Mouse (Mus musculus) intestine, embryonic 16.5 days (tissue): Measurements from ENCODE around the gene Tox2. TPM values are rescaled to one million over a fixed set of nuclear protein-coding genes. Genes with fewer than 3 reads are reported as not detected.
A peak's percentile ranks its signal among the peaks of the same experiment; 100 is the strongest.

Experiments
- ATAC-seq: fragments of 200-750 bp; cut with Nextera tagmentation; 2 replicates; pipeline ENCODE4 v1.8.0; 2017; ENCODE audit warnings: moderate TSS enrichment, moderate library complexity
- H3K27ac ChIP-seq: fragments of 300-500 bp; sonication (generic); 2 replicates; pipeline ENCODE4 v1.5.1; 2014; ENCODE audit warnings: mild to moderate bottlenecking, low read length
- H3K27me3 ChIP-seq: fragments of 300-500 bp; sonication (generic); replicated peaks from 2 replicates; pipeline ENCODE4 v1.6.1; 2014; ENCODE audit warnings: low read length, control low read depth, mixed read lengths; ENCODE audit not compliant: control insufficient read depth, insufficient read depth
- H3K36me3 ChIP-seq: fragments of 300-500 bp; sonication (generic); 2 replicates; pipeline ENCODE4 v1.6.1; 2014; ENCODE audit warnings: low read length, control low read depth; ENCODE audit not compliant: control insufficient read depth, insufficient read depth
- H3K4me1 ChIP-seq: fragments of 300-500 bp; sonication (generic); 2 replicates; pipeline ENCODE4 v1.6.1; 2014; ENCODE audit warnings: low read length, control low read depth, mixed read lengths; ENCODE audit not compliant: control insufficient read depth, insufficient read depth
- H3K4me2 ChIP-seq: fragments of 300-500 bp; sonication (generic); 2 replicates; pipeline ENCODE4 v1.6.1; 2014; ENCODE audit warnings: low read depth, low read length, control low read depth
- H3K4me3 ChIP-seq: fragments of 300-500 bp; sonication (generic); 2 replicates; pipeline ENCODE4 v1.5.1; 2014; ENCODE audit warnings: mild to moderate bottlenecking, low read length
- H3K9ac ChIP-seq: fragments of 300-500 bp; sonication (generic); 2 replicates; pipeline ENCODE4 v1.6.1; 2014; ENCODE audit warnings: low read depth, low read length
- H3K9me3 ChIP-seq: fragments of 300-500 bp; sonication (generic); 2 replicates; pipeline ENCODE4 v1.6.1; 2016; ENCODE audit warnings: low read length, control low read depth; ENCODE audit not compliant: control insufficient read depth
- WGBS: fragments of 180-500 bp; shearing (Covaris S2); extraction: QIAGEN DNeasy Blood & Tissue Kit; methylation state at CpG from one replicate; pipeline ENCODE4 v1.1.7; 2014; 5-methylcytosine and 5-hydroxymethylcytosine counted together
- polyA plus RNA-seq: library from polyadenylated mRNA; unstranded; fragments of >200 nt; fragmentation: Nextera tagmentation; extraction: Ambion mirVana; gene quantifications from 2 replicates; pipeline ENCODE4 v1.2.1, GENCODE M21; 2015

Tox2 gene
- polyA plus RNA-seq, 1 experiment from 2014 or later, result 5.7 TPM

- no peak overlapping the region for H3K4me3 ChIP-seq
- ATAC-seq, result no peak
- H3K27me3 ChIP-seq, result no peaks in the 10 kb centered on the region
- H3K9ac ChIP-seq, result no peak overlapping the region
- H3K4me2 ChIP-seq, result no peak overlapping the region
- WGBS, result 33% methylated on average over 5 of the region's 5 CpGs
- H3K36me3 ChIP-seq, result no peaks in the 10 kb centered on the region
- no peak overlapping the region for H3K27ac ChIP-seq
- H3K4me1 ChIP-seq, result 0 out of 2 replicates have a peak, but pooled peaks cover 2% of the 10 kb centered on the region
- H3K9me3 ChIP-seq, result no peaks in the 10 kb centered on the region
Measured at GRCm38 (mm10) chr2:163219447-163219846, 16.5 kb downstream of the Tox2 start.

- H3K9ac ChIP-seq, result no peak overlapping the region
- 92% methylated on average over 11 of the region's 11 CpGs for WGBS
- H3K4me1 ChIP-seq, result 0 out of 2 replicates have a peak, but pooled peaks cover 2% of the 10 kb centered on the region
- H3K36me3 ChIP-seq, result no peaks in the 10 kb centered on the region
- H3K4me3 ChIP-seq, result no peak overlapping the region
- no peak overlapping the region for H3K27ac ChIP-seq
- H3K27me3 ChIP-seq, result no peaks in the 10 kb centered on the region
- no peak for ATAC-seq
- H3K9me3 ChIP-seq, result no peaks in the 10 kb centered on the region
- H3K4me2 ChIP-seq, result no peak overlapping the region
Measured at GRCm38 (mm10) chr2:163220706-163221105, 17.8 kb downstream of the Tox2 start.

GRCm38 (mm10) chr2:163225302-163225701 lies 22.4 kb downstream of the Tox2 start:
- Histone ChIP-seq H3K4me2 (no peak overlapping the region), H3K4me3 (no peak overlapping the region), H3K4me1 (no peaks in the 10 kb centered on the region), H3K27ac (no peak overlapping the region), H3K9me3 (no peaks in the 10 kb centered on the region), H3K27me3 (no peaks in the 10 kb centered on the region), H3K36me3 (no peaks in the 10 kb centered on the region), H3K9ac (no peak overlapping the region)
- 76% methylated on average over 15 of the region's 15 CpGs for WGBS
- ATAC-seq, result no peak

- H3K4me2 ChIP-seq, result no peak overlapping the region
- H3K36me3 ChIP-seq, result no peaks in the 10 kb centered on the region
- no peak overlapping the region for H3K4me3 ChIP-seq
- H3K27me3 ChIP-seq, result no peaks in the 10 kb centered on the region
- no peak for ATAC-seq
- no peak overlapping the region for H3K27ac ChIP-seq
- no peaks in the 10 kb centered on the region for H3K9me3 ChIP-seq
- no peak overlapping the region for H3K9ac ChIP-seq
- 79% methylated on average over 9 of the region's 9 CpGs for WGBS
- H3K4me1 ChIP-seq, result no peaks in the 10 kb centered on the region
Measured at GRCm38 (mm10) chr2:163229050-163229449, 26.1 kb downstream of the Tox2 start.

- 49% methylated on average over 13 of the region's 13 CpGs for WGBS
- ATAC-seq, result no peak
Measured at GRCm38 (mm10) chr2:163231781-163232534, 29.0 kb downstream of the Tox2 start.

GRCm38 (mm10) chr2:163233666-163234065 lies 30.7 kb downstream of the Tox2 start:
- Histone ChIP-seq H3K4me2 (no peak overlapping the region), H3K36me3 (no peaks in the 10 kb centered on the region), H3K4me3 (no peak overlapping the region), H3K27ac (no peak overlapping the region), H3K4me1 (no peaks in the 10 kb centered on the region), H3K9ac (no peak overlapping the region), H3K9me3 (no peaks in the 10 kb centered on the region), H3K27me3 (no peaks in the 10 kb centered on the region)
- 49% methylated on average over 9 of the region's 9 CpGs for WGBS
- no peak for ATAC-seq

More at GRCm38 (mm10) chr2:163231781-163232534, 29.0 kb downstream of the Tox2 start:
- Histone ChIP-seq H3K4me1 (no peaks in the 10 kb centered on the region), H3K4me3 (no peak overlapping the region), H3K9ac (no peak overlapping the region), H3K27me3 (no peaks in the 10 kb centered on the region), H3K4me2 (no peak overlapping the region), H3K27ac (no peak overlapping the region), H3K36me3 (no peaks in the 10 kb centered on the region), H3K9me3 (no peaks in the 10 kb centered on the region)

- H3K4me2 ChIP-seq, result no peak overlapping the region
- H3K4me1 ChIP-seq, result no peaks in the 10 kb centered on the region
- H3K36me3 ChIP-seq, result no peaks in the 10 kb centered on the region
- H3K9ac ChIP-seq, result no peak overlapping the region
- H3K9me3 ChIP-seq, result no peaks in the 10 kb centered on the region
- 58% methylated on average over 7 of the region's 7 CpGs for WGBS
- H3K4me3 ChIP-seq, result no peak overlapping the region
- ATAC-seq, result no peak
- no peak overlapping the region for H3K27ac ChIP-seq
- no peaks in the 10 kb centered on the region for H3K27me3 ChIP-seq
Measured at GRCm38 (mm10) chr2:163236057-163236456, 33.1 kb downstream of the Tox2 start.

DNA sequence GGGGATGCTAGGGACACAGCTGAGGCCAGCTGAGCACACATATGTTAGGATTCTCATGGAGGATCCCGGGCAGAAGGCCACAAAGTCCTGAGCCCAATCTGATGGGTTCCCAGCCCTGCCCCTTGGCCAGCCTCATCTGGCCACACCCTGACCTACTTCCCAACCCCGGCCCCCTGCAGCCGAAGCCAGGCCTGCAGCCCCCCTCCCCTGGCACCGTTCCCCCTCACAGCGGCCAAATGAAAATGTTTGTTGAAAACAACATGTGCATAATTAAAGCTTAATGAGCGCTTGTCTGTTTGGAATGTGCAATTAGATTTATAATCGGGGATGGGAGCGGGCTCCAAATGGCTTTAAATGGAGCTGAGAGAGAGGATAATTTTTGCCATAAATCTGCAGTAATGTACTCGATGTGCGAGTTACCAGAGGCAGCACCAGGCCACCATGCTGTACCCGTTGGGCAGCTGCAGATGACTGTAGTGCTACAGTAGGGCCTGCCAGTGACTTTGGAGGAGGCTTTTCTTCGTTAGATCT lies 35.1 kb downstream of the Tox2 start:
- Histone ChIP-seq H3K27me3 (no peaks in the 10 kb centered on the region), H3K36me3 (no peaks in the 10 kb centered on the region), H3K27ac (no peak overlapping the region), H3K9ac (no peak overlapping the region), H3K9me3 (no peaks in the 10 kb centered on the region), H3K4me2 (no peak overlapping the region), H3K4me3 (no peak overlapping the region), H3K4me1 (no peaks in the 10 kb centered on the region)
- peak; percentile 50 for ATAC-seq
- WGBS, result 54% methylated on average over 12 of the region's 12 CpGs

- H3K9ac ChIP-seq, result peak overlapping the region; percentile 21; the same call in 1 of the 2 replicates
- H3K27ac ChIP-seq, result no peak overlapping the region
- H3K36me3 ChIP-seq, result no peaks in the 10 kb centered on the region
- no peaks in the 10 kb centered on the region for H3K4me1 ChIP-seq
- no peaks in the 10 kb centered on the region for H3K27me3 ChIP-seq
- no peak for ATAC-seq
- no peak overlapping the region for H3K4me3 ChIP-seq
- H3K4me2 ChIP-seq, result no peak overlapping the region
- WGBS, result 51% methylated on average over 8 of the region's 8 CpGs
- no peaks in the 10 kb centered on the region for H3K9me3 ChIP-seq
Measured at GRCm38 (mm10) chr2:163239945-163240344, 37.0 kb downstream of the Tox2 start.
